Mouse (Mus musculus): ENCODE data around the gene Ccdc122. TPM values are rescaled to one million over a fixed set of nuclear protein-coding genes. Genes with fewer than 3 reads are reported as not detected.
A peak's percentile ranks its signal among the peaks of the same experiment; 100 is the strongest.
"Not testable (repeated sequence)": the region's sequence is repeated elsewhere in the genome, so short reads cannot be mapped to it uniquely, and the experiment has no call there.

Gene Ccdc122
- under 1 TPM; 0.49 to 0.74 TPM for total RNA-seq (2021)
- long read RNA-seq, experiment 1 = 0 reads
- long read RNA-seq, experiment 2 = 0 reads

DNA sequence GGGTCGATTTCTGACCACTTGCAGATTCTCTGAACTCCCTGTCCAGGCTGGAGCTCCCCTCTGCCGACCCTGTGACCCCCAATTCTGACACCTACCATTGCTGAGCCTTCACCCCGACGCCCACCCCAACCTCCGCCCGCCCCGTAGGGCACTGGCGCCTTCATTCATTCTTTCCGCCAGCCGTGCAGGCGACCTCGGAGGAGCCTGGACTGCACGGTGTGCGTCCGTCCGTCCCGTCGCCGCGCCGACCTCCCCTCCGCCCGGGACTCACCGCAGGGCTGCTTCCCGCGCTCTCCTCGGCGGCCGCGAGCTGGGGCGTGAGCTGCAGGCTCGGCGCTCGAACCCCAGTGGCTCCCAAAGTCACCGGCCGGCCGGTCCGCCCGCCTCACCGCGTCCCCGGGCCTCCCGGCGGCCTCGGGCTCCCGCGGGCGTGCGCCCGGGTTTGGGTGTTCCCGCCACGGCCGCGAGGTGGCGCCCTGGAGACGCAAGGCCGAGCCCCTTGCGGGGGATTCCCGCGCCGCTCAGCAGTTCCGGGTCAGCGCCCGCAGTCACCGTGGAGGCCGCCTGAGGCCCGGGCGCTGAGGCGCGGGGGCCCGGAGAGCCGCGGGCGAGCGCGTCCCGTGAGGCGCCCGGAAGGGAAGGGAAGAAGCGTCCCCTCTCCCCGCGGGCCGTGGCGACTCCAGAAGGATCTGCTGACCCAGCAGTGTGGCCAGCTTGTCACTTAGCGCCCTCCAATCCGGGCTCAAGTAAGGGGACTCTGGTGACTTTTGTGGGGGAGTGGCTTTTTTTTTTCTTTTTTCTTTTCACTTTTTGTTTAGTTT, at the start of gene Ccdc122, which contains the start of gene Lacc1:
Gene Ccdc122 (plus strand): TSS at position 547 of the 821 bp plus-strand sequence.
Gene Lacc1 (minus strand): TSS at position 679 of the 821 bp plus-strand sequence.
- intact Hi-C loops (cut with DNase I) = no loop called here

DNA sequence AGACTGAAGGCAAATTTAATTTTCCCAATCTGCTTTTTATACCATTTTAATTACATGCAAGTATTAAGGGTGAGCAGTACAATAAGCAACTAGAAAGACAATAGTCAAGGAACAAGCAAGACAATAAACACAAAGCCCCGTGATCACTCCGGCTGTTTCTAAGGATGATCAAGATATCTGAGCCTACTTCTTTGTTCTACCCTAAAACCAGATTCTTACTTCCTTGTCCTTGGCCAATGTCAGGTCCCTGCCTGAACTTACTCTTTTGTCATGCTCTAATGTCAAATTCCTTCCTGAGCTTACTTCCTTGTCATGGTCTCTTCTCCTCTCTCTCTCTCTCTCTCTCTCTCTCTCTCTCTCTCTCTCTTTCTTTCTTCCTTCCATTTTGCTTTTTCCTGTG, 46.2 kb upstream of the Ccdc122 start:
- DNase-seq; intact Hi-C loops (cut with DNase I): not testable (repeated sequence)

More for the DNA sequence above, at the start of gene Ccdc122, which contains the start of gene Lacc1:
- DNase-seq = peak; percentile 87 to 91

DNA sequence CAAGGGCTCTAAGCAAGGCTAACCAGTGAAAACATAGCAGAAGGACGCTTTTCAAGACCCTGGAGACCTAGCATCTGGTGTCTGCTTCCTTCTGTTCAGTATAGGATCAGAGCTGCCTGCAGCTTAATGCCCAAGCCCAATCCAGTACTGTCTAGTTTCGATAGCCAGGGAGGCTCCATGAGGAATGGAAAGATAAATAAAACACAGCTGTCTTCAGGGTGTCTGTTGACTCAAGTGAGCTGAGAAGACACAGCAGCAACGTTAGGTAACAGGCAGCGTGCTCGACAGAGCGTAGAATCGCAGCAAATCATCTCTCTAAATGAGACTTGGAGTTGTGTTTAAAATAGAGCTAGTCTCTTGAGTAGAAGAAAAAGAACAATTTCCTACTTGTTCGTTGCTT, 31.8 kb upstream of the Ccdc122 start:
- no peak for DNase-seq
- intact Hi-C loops (cut with DNase I) = loop anchor here (5.0 kb wide), 1 partner anchor 52 kb away; no protein-coding TSS in a partner anchor

DNA sequence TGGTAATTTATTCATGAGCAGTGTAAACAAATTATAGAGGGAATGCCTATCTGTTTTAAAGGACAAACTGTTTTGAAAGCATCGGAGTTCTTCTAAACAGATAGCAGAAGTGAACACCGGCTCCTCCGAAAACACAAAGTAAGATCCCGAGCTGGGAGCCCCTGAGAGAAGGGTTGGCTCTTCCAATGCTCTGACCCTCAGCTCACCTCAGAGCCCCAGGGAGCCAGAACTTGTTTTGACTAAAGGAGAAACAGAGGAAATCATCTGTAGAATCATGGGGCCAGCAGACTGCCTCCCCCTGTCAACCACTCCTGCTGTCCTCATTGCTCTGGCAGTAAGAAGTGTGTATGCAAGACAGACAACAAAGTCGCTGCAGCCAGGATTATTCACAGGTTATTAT, 31.0 kb upstream of the Ccdc122 start:
- DNase-seq = no peak
- intact Hi-C loops (cut with DNase I) = loop anchor here (5.0 kb wide), 1 partner anchor 53 kb away; no protein-coding TSS in a partner anchor

DNA sequence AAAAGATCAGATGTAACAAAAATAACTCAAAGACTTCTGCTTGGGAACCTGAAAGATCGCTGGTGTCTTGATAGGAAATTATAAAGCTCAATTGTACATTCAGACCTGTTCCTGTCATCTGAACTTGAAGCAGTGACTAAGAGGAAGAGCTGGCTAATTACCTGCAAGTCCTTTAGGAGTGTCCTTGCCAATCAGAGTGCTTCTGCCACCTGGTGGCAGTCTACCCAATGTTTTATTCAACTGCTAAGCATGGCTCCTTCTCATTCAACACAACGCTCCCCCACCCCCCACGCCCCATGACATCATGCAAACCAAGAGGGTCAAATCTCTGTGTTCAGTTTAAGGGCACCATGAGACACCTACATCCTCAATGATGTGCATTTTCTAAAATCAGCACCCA, 28.3 kb upstream of the Ccdc122 start:
- intact Hi-C loops (cut with DNase I) = loop anchor here (1.0 to 5.0 kb wide), 3 partner anchors 56 to 506 kb away; no protein-coding TSS in a partner anchor
- peak; percentile 75 to 84 for DNase-seq

DNA sequence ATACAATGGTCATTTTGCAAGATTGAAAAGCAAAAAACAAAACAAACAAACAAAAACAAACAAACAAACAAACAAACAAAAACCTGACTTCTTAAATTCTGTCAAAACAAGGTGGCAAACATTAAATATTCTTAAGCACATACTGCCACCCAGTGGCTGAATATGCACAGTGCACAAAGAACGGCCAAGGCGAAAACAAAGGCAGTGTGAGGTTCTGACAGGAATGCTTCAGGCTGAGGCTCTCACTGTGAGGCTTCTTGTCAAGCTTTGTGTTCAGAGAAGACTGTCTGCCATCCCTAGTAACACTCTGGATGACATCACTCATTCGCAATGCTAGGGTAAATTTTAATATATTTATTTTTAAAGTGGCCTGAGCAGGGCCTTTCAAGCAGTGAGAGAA, 24.8 kb upstream of the Ccdc122 start:
- peak; percentile 63 to 79 for DNase-seq
- intact Hi-C loops (cut with DNase I) = loop anchor here (1.0 to 10.0 kb wide), 3 partner anchors 532 to 890 kb away; no protein-coding TSS in a partner anchor

DNA sequence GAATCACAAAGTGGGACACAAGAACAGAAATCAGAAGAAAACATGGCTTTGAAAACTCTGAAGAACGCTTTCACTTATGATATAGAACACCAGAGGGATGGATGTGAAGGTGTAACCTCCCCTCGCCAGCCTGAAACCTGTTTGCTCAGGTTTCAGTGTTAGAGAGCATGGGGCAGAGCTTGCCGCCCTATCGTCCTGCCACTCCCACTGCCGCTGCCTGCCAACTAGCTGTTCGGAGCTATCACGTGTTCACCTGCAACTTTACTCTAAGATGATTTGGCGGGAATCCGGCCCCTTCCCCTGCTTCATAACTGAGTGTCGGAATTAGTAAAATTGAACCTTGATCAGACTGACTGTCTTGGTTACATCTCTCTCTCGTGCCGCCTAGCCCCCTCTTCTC, 19.8 kb upstream of the Ccdc122 start:
- not testable (repeated sequence) for DNase-seq
- intact Hi-C loops (cut with DNase I) = loop anchor here (10.0 kb wide), 1 partner anchor 862 kb away; no protein-coding TSS in a partner anchor

DNA sequence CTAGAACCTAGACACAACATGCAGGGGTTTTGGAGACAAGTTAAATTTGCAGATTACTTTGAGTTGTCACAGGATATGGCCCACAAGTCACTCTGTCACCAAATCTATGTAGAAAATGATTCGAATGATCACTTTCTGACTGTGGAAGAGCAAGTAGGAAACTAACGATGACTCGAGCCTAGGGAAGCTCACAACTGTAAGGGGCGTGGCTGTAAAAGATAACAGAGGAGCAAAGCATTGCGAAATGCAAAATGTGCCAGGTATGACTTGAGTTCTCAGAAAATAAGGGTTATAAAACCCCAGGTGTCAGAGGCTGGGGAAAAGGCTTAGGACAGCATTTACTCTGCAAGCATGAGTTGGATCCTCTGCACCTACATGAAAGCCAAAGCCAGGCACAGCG, 19.4 kb upstream of the Ccdc122 start:
- intact Hi-C loops (cut with DNase I) = loop anchor here (10.0 kb wide), 1 partner anchor 862 kb away; no protein-coding TSS in a partner anchor
- no peak for DNase-seq

DNA sequence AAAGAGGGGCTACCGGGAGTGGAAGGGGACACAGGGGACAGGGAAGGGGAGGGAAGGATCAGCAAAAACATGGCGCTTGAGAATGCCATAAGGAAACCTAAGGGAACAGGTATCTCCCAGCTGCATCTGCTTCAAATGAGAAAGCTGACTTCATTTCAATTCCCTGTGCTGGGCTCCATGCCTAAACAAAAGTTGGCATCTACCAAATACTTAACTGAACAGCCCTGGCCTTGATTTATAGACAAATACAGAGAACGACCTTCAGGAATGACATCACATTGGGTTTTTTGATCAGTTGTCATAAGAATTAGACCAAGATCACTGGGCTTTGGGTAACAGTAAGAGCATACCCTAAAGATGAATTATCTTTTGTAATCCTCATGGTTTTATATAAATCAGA, 12.1 kb upstream of the Ccdc122 start:
- intact Hi-C loops (cut with DNase I) = no loop called here
- no peak for DNase-seq

DNA sequence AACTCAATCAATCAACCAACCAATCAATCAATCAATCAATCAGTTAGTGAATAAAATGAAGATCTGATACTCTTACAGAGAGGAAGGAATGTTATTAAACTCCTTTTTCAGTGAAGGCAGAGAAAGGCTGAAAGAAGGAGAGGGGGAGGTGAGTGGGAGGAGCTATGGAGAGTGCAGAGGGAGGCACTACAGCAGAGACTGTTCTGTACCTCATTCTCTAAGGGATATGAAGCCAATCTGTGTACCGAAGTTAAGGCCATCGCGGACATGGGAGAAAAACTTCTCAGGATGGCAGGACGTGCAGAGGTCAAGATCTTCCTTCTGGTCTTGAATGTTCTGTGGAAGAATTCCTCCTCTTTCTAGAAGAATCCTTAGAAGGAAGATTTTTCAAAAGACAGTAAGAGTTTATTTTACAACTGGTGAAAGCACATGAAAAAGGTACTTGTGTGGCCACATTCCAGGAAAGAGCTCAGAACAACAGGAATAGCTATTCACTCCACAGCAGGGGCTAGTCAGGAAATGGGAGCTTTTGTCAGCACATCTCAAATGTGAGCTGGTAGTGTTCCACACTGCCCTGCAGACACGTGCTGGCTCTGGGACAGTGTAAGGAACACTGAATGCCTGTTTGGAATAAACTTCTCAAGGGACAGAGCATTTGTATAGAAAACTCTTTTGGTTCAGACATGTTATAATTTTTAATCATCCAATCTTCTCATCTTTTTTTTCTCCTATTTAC, 7.1 kb upstream of the Ccdc122 start:
- intact Hi-C loops (cut with DNase I) = no loop called here
- no peak for DNase-seq

DNA sequence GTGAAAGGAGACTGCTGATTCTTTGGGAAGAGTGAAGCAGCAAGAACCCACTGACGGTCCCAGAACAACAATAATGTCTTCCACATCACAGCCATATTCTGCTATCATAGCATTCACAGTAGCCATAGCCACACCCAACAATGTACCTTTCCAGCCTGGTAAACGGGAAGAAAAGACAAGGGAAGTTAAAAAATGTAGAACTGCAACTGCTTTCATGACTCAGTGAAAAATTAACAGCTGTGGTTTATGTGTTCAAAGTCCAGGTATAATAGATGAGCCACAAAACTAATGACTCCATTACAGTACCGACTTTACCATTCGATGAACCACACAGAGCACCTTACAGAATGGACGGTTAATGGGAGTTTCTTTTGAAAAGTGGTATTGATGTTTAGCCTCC, 5.8 kb upstream of the Ccdc122 start:
- DNase-seq = no peak
- intact Hi-C loops (cut with DNase I) = no loop called here

DNA sequence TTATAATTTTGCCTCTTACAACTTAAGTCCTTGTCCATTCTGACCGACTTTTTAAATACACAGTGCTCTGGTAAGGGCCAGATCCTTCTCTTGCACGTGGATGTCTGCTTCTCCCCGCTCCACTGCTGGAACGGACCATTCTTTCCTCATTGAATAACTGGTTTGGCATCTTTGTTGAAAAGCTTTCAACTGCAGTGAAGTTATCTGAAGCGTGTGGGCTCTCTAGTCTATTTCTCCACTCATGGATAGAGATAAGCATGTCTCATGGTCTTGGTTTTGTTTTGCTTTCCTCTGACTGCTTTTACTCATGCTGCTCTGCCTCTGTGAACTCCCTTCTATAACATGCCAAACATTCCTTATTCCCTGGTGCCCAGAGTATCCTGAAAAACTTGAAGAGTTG, 4.1 kb upstream of the Ccdc122 start:
- no peak for DNase-seq

DNA sequence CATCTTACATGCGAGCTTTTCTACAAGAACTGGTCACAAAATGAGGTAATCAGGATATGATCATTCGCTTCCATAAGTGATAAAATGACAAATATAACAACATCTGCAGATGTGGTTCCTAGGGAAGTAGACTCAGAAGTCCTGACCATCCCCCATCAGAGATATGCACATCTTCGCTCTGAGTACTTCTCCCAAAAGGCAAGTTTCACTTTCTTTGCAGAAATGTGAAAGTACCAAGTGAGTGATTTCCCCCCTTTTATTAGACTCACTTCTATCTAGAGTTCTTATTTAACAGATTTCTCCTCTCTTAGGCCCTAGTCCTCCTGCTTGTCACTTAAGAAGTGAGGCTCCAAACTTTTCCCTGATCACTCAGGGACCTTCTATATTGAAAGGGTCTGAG, 3.2 kb upstream of the Ccdc122 start:
- intact Hi-C loops (cut with DNase I) = no loop called here
- no peak for DNase-seq

More for the DNA sequence above, 4.1 kb upstream of the Ccdc122 start:
- intact Hi-C loops (cut with DNase I) = no loop called here

DNA sequence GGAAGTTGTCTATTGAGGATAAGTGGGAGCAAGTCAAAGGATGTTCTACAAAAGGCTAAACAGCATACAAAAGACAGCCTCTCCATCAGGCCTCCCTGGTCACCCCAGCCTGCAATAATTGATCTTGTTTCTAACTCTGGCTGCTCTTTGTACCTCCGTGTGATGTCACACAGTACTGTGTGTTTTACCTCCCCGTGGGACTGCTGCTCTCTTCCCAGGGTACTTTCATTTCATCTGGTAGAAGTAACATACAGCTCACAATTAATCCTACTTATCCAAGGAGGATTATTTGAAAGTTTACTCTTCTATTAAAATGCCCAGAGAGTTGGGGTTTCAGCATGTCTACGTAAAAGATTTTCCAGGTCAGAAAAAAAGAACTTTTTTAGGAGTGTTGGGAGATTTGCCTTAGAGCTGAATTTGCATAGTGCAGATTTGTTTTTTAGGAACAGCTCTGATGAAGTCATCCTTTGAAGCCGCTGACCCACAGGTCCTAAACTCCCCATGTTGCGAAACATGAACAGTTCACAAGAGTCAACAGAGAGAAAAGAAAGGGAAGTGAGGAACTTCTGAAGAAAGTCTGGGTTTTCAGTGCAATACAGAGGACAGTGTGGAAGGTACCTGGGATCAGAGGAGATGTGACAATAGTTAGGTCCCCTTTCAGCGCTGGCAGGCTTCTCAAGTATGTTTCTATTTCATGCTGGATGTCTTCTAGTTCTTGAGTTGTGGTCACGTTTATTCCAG, 2.2 kb upstream of the Ccdc122 start:
- intact Hi-C loops (cut with DNase I) = no loop called here
- no peak for DNase-seq

DNA sequence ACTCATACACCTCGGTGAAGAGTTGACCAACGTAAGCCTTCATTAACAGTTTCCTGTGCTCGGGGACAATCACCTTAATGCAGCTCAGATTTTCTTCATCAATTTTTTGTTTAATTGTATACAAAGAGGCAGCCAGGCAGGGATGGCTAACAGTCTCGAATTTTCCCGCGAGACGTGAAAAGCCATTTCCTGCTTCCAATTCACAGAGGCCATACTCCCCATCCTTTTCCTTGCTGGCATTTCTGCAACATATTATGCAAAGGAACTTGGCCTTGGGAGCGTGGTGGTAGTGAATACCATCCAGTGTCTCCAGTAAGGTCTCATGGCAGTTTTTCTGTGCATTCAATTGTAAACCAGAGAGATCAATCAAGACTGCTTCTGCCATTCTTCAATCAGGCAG, 1.6 kb upstream of the Ccdc122 start:
- DNase-seq = no peak
- intact Hi-C loops (cut with DNase I) = no loop called here

DNA sequence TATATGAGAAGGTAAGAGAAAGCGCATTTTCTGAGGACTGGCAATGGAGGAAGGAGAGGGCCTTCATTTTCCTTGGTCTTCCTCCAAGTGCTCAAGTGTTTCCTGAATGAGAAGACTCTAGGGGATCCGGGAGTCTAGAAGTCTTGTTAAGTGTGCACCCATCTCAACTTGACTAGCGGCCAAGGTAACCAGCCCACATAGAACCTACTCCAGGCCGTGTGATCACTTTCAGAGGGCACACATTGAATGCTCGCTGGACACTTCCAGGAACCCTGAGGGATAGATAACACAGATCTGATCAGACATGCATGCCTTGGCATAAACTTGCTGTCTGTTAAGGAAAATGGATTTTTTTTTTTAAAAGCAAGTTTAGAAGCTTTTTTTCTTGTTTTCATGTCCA, 758 bp downstream of the Ccdc122 start:
- intact Hi-C loops (cut with DNase I) = no loop called here
- no peak for DNase-seq

DNA sequence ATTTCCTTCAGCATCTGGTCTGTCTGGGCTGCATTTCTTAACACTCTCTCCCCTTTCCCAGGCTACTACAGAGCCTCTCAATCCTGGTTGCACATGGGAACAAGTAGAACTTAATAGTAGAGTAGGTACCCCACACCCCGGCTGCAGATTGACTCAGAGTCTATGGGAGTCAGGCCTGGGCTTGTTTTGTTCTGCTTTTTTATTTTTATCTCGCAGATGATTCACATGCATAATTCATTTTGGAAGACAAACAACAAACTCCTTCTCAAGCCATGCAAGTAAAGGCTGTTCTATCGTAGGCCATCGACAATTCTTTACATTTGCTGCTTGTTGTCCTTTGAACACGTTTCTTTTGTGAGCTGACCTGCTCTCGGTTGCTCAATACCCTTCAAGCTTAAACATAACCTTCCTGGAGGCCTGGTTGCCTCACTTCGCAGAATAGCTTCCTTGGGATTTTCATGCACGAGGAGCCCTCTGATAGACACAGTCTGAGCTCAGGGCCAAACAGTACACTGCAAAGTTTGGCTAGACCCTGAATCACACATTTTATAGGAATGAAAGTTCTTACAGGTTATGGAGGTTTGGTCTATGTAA, 1.4 kb downstream of the Ccdc122 start:
- intact Hi-C loops (cut with DNase I) = no loop called here
- no peak for DNase-seq

DNA sequence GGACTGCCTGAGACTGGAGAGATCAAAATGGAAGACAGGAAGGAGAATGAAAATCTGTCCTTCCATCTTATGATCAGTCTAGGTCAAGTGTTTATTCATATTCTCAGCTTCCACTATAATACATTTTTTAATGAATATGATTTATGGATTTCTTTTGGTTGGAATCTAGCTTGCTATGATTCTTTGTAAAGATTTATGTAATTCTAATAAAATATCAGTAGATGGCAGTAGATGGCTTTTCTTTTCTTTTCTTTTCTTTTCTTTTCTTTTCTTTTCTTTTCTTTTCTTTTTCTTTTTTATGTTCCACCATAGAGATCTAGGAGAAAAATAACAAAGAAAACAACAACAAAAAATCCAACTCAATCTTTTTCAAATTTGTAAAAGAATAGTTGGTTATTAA, 16.7 kb downstream of the Ccdc122 start:
- intact Hi-C loops (cut with DNase I) = loop anchor here (2.0 to 5.0 kb wide), 3 partner anchors 784 to 1220 kb away; no protein-coding TSS in a partner anchor

DNA sequence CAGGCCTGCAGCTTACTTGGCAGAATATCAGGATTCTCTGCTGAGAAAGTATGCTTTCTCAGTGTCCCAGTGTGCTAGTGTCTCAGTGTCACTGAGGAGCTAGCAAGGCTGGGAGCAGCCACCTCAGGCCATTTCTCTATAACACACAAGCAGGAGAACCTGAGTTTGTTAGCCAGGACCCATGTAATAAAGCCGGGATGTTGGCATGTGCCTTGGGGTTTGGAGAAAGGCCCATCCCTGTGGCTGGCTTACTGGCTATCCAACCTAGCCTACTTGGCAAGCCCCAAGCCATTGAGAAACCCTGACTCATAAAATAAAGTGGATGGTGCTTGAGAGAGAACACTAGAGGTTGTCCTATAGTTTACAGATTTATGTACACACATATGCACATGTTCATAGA, 32.8 kb downstream of the Ccdc122 start:
- intact Hi-C loops (cut with DNase I) = no loop called here

More for the DNA sequence above, 16.7 kb downstream of the Ccdc122 start:
- DNase-seq = no peak

DNA sequence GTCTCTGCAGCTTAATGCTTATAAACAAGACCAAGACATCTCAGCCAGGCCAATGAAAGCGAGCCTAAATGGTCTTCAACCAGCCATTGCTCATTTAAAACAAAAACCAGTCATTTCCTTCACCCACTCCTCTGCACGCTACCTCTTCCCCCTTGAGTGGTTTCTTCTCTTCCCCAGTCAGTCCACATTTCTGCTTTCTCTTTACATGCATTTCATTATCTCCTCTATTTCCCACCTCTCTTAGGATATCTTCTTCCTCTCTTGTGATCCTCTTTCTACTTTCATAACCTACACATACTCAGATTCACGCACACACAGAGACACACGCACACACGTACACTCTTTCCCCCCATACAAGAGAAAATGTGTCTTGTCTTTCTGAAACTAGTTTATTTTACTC, 44.7 kb downstream of the Ccdc122 start:
- intact Hi-C loops (cut with DNase I) = no loop called here
- no peak for DNase-seq

More for the DNA sequence above, 32.8 kb downstream of the Ccdc122 start:
- peak in 1 of 2 experiments; percentile 2 for DNase-seq

Data from heart, postnatal 14 days (tissue).